Mouse (Mus musculus): ENCODE data around the gene Rbfox2.

GRCm38 (mm10) chr15:77034526-77034925, 272.3 kb downstream of the Rbfox2 start:
- TF ChIP-seq POLR2A (IDR thresholded peaks at IDR 0.05; ENCODE audit: borderline replicate concordance, control insufficient read depth, low read depth, low read length) (no peak), CTCF (IDR thresholded peaks at IDR 0.05; ENCODE audit: control insufficient read depth, insufficient read depth, low read length) (no peak)

Measured in bone marrow, adult 2 months (tissue).